20 mouse cellular contexts compared by ENCODE assay signal in genomic region chr5:124896135-124896534, GRCm38 (mm10). TPM values are rescaled to one million over a fixed set of nuclear protein-coding genes. Genes with fewer than 3 reads are reported as not detected.
DNase-seq lines count a peak whose midpoint lies in the region; ATAC-seq and TF ChIP-seq lines count a peak whose summit lies in the region.
"Had no signal": no experiment of that assay in that cellular context is flagged by ENCODE, and none has a peak within 500 bp of the region (broad histone marks: within the 10 kb centered on the region; RNA-seq: fewer than 3 reads in every experiment).

No protein-coding gene starts in this region.

- no peak overlapping the region for H3K4me2 ChIP-seq in kidney, postnatal 0 days (ENCODE audit: low read length)
- H3K4me2 ChIP-seq in lung, postnatal 0 days (replicated peaks; ENCODE audit: low read depth, low read length): no peak overlapping the region
- H3K4me2 ChIP-seq in limb, embryonic 13.5 days (replicated peaks): no peak overlapping the region
- no peak overlapping the region for H3K4me2 ChIP-seq in stomach, postnatal 0 days (replicated peaks; ENCODE audit: low read depth)
- H3K4me2 ChIP-seq: forebrain, embryonic 12.5 days; heart, embryonic 11.5 days; hindbrain, embryonic 12.5 days; liver, embryonic 11.5 days; midbrain, embryonic 12.5 days had no signal

- TF ChIP-seq POLR2A in cerebellum, adult 2 months (IDR thresholded peaks at IDR 0.05; ENCODE audit: borderline replicate concordance, insufficient read depth, low read length): no peak

- H3K9me3 ChIP-seq in kidney, postnatal 0 days (replicated peaks; ENCODE audit: low read length): no peaks in the 10 kb centered on the region
- no peaks in the 10 kb centered on the region for H3K9me3 ChIP-seq in lung, postnatal 0 days (ENCODE audit: low read length)
- no peaks in the 10 kb centered on the region for H3K9me3 ChIP-seq in limb, embryonic 13.5 days
- no peaks in the 10 kb centered on the region for H3K9me3 ChIP-seq in stomach, postnatal 0 days (ENCODE audit: control insufficient read depth, low read length)
- H3K9me3 ChIP-seq: forebrain, embryonic 12.5 days; hindbrain, embryonic 12.5 days; midbrain, embryonic 12.5 days had no signal

- peak; percentile 84 for DNase-seq in kidney, postnatal 0 days (ENCODE audit: low spot score)
- no peak for DNase-seq in kidney, adult 11 months
- peak; percentile 56 for DNase-seq in lung, postnatal 0 days (ENCODE audit: low spot score)
- DNase-seq in lung, postnatal 4 days: no peak
- no peak for DNase-seq in stomach, postnatal 0 days (ENCODE audit: low spot score)
- no peak for DNase-seq in cerebellum, adult 2 months
- DNase-seq: adrenal gland, adult 8-10 months; cerebellum, adult 9-11 months; gastrocnemius, adult 2 months; heart, postnatal 10 days; right cerebral cortex, postnatal 4 days; thymus, postnatal 25 days had no signal

- no peaks in the 10 kb centered on the region for H3K36me3 ChIP-seq in kidney, postnatal 0 days (ENCODE audit: insufficient read depth, low read length)
- H3K36me3 ChIP-seq in lung, postnatal 0 days (ENCODE audit: insufficient read depth, low read length): no peaks in the 10 kb centered on the region
- H3K36me3 ChIP-seq in limb, embryonic 13.5 days: no peaks in the 10 kb centered on the region
- no peaks in the 10 kb centered on the region for H3K36me3 ChIP-seq in stomach, postnatal 0 days (ENCODE audit: control insufficient read depth, insufficient read depth, low read length)
- H3K36me3 ChIP-seq: forebrain, embryonic 12.5 days; hindbrain, embryonic 12.5 days had no signal

- H3K4me3 ChIP-seq in kidney, postnatal 0 days (replicated peaks; ENCODE audit: low read depth, low read length): no peak overlapping the region
- no peak overlapping the region for H3K4me3 ChIP-seq in lung, postnatal 0 days (ENCODE audit: low read depth, low read length)
- H3K4me3 ChIP-seq in limb, embryonic 13.5 days: no peak overlapping the region
- no peak overlapping the region for H3K4me3 ChIP-seq in stomach, postnatal 0 days (ENCODE audit: low read depth, low read length)
- no peak overlapping the region for H3K4me3 ChIP-seq in cerebellum, adult 2 months (replicated peaks; ENCODE audit: insufficient read depth, low read depth, low read length)
- H3K4me3 ChIP-seq: forebrain, embryonic 12.5 days; gastrocnemius, adult 2 months; hindbrain, embryonic 12.5 days; midbrain, embryonic 12.5 days had no signal

- no peak for TF ChIP-seq EP300 in lung, postnatal 0 days (IDR thresholded peaks at IDR 0.05)
- TF ChIP-seq EP300 in stomach, postnatal 0 days (optimal IDR thresholded peaks at IDR 0.05): no peak

- no peak for TF ChIP-seq CTCF in kidney, postnatal 0 days (IDR thresholded peaks at IDR 0.05; ENCODE audit: low read depth)
- TF ChIP-seq CTCF in lung, postnatal 0 days (IDR thresholded peaks at IDR 0.05): no peak
- no peak for TF ChIP-seq CTCF in stomach, postnatal 0 days (IDR thresholded peaks at IDR 0.05; ENCODE audit: low read depth)
- no peak for TF ChIP-seq CTCF in cerebellum, adult 2 months (IDR thresholded peaks at IDR 0.05; ENCODE audit: borderline replicate concordance, insufficient read depth, low read depth, low read length)

- peak overlapping the region; percentile 34; the same call in 1 of the 2 replicates for H3K27ac ChIP-seq in kidney, postnatal 0 days
- H3K27ac ChIP-seq in lung, postnatal 0 days (ENCODE audit: low read length): no peak overlapping the region; the same call in 1 of the 2 replicates
- H3K27ac ChIP-seq in limb, embryonic 13.5 days: peak overlapping the region; percentile 48; the same call in 1 of the 2 replicates
- H3K27ac ChIP-seq in stomach, postnatal 0 days (replicated peaks): no peak overlapping the region; the same call in 1 of the 2 replicates
- no peak overlapping the region for H3K27ac ChIP-seq in cerebellum, adult 2 months (ENCODE audit: insufficient read depth, low read length)
- H3K27ac ChIP-seq: forebrain, embryonic 12.5 days; gastrocnemius, adult 2 months; hindbrain, embryonic 12.5 days; macrophage; midbrain, embryonic 12.5 days had no signal

- no peaks in the 10 kb centered on the region for H3K27me3 ChIP-seq in kidney, postnatal 0 days (ENCODE audit: insufficient read depth, low read length)
- no peaks in the 10 kb centered on the region for H3K27me3 ChIP-seq in lung, postnatal 0 days (replicated peaks; ENCODE audit: insufficient read depth, low read length)
- H3K27me3 ChIP-seq in limb, embryonic 13.5 days: no peaks in the 10 kb centered on the region
- H3K27me3 ChIP-seq in stomach, postnatal 0 days (ENCODE audit: control insufficient read depth, insufficient read depth, low read length): no peaks in the 10 kb centered on the region
- H3K27me3 ChIP-seq in cerebellum, adult 2 months (ENCODE audit: control insufficient read depth, insufficient read depth, low read length): no peaks in the 10 kb centered on the region
- H3K27me3 ChIP-seq: forebrain, embryonic 12.5 days; hindbrain, embryonic 12.5 days; midbrain, embryonic 12.5 days had no signal

- no peak overlapping the region for H3K9ac ChIP-seq in kidney, postnatal 0 days (ENCODE audit: low read depth, low read length)
- H3K9ac ChIP-seq in lung, postnatal 0 days (replicated peaks; ENCODE audit: low read depth): no peak overlapping the region
- no peak overlapping the region for H3K9ac ChIP-seq in limb, embryonic 13.5 days
- no peak overlapping the region for H3K9ac ChIP-seq in stomach, postnatal 0 days (ENCODE audit: low read length)
- H3K9ac ChIP-seq: forebrain, embryonic 12.5 days; hindbrain, embryonic 12.5 days; midbrain, embryonic 12.5 days had no signal

- WGBS in kidney, postnatal 0 days: 46% methylated on average over 5 of the region's 8 CpGs
- WGBS in lung, postnatal 0 days: 33% methylated on average over 7 of the region's 8 CpGs
- 43% methylated on average over 6 of the region's 8 CpGs for WGBS in limb, embryonic 13.5 days
- WGBS in stomach, postnatal 0 days: 39% methylated on average over 6 of the region's 8 CpGs
- WGBS in cerebellum, adult 2 months: 66% methylated on average over 7 of the region's 8 CpGs

- no peak for ATAC-seq in kidney, postnatal 0 days (replicated peaks; ENCODE audit: low FRiP score, low read depth)
- no peak for ATAC-seq in lung, postnatal 0 days
- no peak for ATAC-seq in limb, embryonic 13.5 days (ENCODE audit: low FRiP score, low read depth)
- peak; percentile 25; the same call in 1 of the 2 replicates for ATAC-seq in stomach, postnatal 0 days (ENCODE audit: low FRiP score, low TSS enrichment)
- ATAC-seq: inflammation-experienced regulatory T-cells, adult 6 months had no signal

- H3K4me1 ChIP-seq in kidney, postnatal 0 days (replicated peaks; ENCODE audit: insufficient read depth, low read length): no peaks in the 10 kb centered on the region
- H3K4me1 ChIP-seq in lung, postnatal 0 days (ENCODE audit: insufficient read depth, low read depth, low read length): no peaks in the 10 kb centered on the region
- peaks cover 25% of the 10 kb centered on the region for H3K4me1 ChIP-seq in limb, embryonic 13.5 days
- H3K4me1 ChIP-seq in stomach, postnatal 0 days (replicated peaks; ENCODE audit: control insufficient read depth, insufficient read depth): no peaks in the 10 kb centered on the region
- H3K4me1 ChIP-seq in cerebellum, adult 2 months (ENCODE audit: control insufficient read depth, insufficient read depth, low read length): peaks cover 5% of the 10 kb centered on the region

RNA-seq across cellular contexts. Expression of gene Zfp664, which starts 33.6 kb away (rescaled TPM):
- 92.8 and 93.8 TPM in 2 replicates for polyA plus RNA-seq in kidney, postnatal 0 days (2015; fragmentation: Nextera tagmentation; extraction: Ambion mirVana)
- 79.5 and 90.5 TPM in 2 replicates for polyA plus RNA-seq in lung, postnatal 0 days (2015; fragmentation: Nextera tagmentation; extraction: Ambion mirVana)
- polyA plus RNA-seq in limb, embryonic 13.5 days (2015; fragmentation: Nextera tagmentation; extraction: Ambion mirVana): 102 and 116 TPM in 2 replicates
- polyA plus RNA-seq in stomach, postnatal 0 days (2015; fragmentation: Nextera tagmentation; extraction: Ambion mirVana): 39.7 and 41.5 TPM in 2 replicates
- polyA plus RNA-seq in cerebellum, adult 2 months (2012; rRNA removed): 67.2 and 72.9 TPM in 2 replicates

RNA-seq across cellular contexts. Expression of gene Ccdc92, which starts 33.9 kb away (rescaled TPM):
- polyA plus RNA-seq in kidney, postnatal 0 days (2015; fragmentation: Nextera tagmentation; extraction: Ambion mirVana): 6.6 and 7.8 TPM in 2 replicates
- 9.8 and 10.7 TPM in 2 replicates for polyA plus RNA-seq in lung, postnatal 0 days (2015; fragmentation: Nextera tagmentation; extraction: Ambion mirVana)
- 5.3 and 6.1 TPM in 2 replicates for polyA plus RNA-seq in limb, embryonic 13.5 days (2015; fragmentation: Nextera tagmentation; extraction: Ambion mirVana)
- 3.9 and 4.1 TPM in 2 replicates for polyA plus RNA-seq in stomach, postnatal 0 days (2015; fragmentation: Nextera tagmentation; extraction: Ambion mirVana)
- polyA plus RNA-seq in cerebellum, adult 2 months (2012; rRNA removed): 183 and 200 TPM in 2 replicates
- polyA plus RNA-seq: macrophage had no signal

Comparison
In these comparisons a context has a peak if more than half of its experiments do, and no peak if none do; other contexts are left out.
1. DNase-seq: peak in kidney, postnatal 0 days (single experiment) and lung, postnatal 0 days (single experiment); none in kidney, adult 11 months (single experiment), lung, postnatal 4 days (0 of 2), stomach, postnatal 0 days (single experiment) and cerebellum, adult 2 months (0 of 2).
2. H3K27ac ChIP-seq: peak in kidney, postnatal 0 days (single experiment) and limb, embryonic 13.5 days (single experiment); none in lung, postnatal 0 days (single experiment), stomach, postnatal 0 days (single experiment) and cerebellum, adult 2 months (single experiment).
3. RNA of gene Ccdc92, which starts 33.9 kb away (polyA plus RNA-seq): 183 to 200 TPM in cerebellum, adult 2 months; 9.8 to 10.7 TPM in lung, postnatal 0 days, 6.6 to 7.8 TPM in kidney, postnatal 0 days, 5.3 to 6.1 TPM in limb, embryonic 13.5 days and 3.9 to 4.1 TPM in stomach, postnatal 0 days; every median in the first group is over 10 times any median in the second.